Mouse (Mus musculus) CH12F3 (cell line): Measurements from ENCODE around the gene Akap9.
"Not testable (repeated sequence)": the region's sequence is repeated elsewhere in the genome, so short reads cannot be mapped to it uniquely, and the experiment has no call there.

Experiments
- in situ Hi-C: fragments of 300-500 bp; cut with MboI; formaldehyde crosslinking; loops from 2 replicates; pipeline ENCODE4 v1.14.3; 2020; ENCODE audit warnings: low sequenced_read_pairs

The Akap9 gene

DNA sequence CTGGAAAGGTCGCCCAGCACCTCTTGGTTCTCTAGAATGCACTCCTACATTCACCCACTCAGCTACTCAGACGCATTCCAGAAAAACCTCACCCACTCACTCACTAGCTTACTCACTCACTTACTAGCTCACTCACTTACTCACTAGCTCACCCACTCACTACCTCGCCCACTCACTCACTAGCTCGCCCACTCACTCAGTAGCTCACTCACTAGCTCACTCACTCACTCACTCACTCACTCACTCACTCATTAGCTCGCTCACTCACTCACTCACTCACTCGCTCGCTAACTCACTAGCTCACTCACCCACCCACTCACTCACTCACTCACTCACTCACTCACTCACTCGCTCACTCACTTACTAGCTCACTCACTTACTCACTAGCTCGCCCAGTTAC, 108.8 kb downstream of the Akap9 start:
- in situ Hi-C loops, result no loop called here

DNA sequence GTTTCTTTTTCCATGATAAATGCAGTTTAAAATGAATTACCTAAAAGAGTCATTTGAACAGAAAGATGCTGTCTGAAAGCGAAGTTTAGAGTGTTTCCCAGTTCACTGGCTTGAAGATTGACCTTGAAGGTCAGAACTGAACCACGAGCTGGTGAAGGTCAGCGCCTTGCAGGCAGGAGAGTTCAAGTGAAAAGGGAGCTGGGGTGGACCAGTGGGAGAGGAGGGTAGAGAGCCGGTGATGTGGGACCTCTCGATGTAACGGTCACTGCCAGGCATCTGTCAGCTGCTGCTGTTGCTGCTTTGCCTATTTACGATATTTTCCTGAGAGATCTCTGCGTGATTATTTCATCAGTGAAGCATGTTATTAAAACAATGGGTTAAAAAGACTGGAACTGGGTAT, 111.5 kb downstream of the Akap9 start:
- in situ Hi-C loops, result no loop called here

DNA sequence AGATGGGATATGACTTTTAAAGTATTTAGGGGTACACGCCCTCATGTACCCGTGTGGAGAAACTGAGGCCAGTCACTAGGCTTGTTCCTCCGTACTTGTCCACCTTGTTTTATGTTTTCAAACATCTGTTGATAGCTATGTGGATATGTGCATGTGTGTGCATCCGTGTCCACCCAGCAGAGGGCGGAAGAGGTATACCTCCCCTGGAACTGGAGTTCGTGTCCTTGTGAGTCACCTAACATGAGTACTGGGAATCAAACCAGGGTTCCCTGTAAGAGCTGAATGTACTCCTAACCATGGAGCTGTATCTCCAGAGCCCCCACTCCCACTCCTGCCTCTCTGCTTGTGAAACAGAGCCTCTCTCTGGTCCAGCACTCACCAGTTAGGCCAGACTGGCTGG, 112.5 kb downstream of the Akap9 start:
- in situ Hi-C loops, result no loop called here

DNA sequence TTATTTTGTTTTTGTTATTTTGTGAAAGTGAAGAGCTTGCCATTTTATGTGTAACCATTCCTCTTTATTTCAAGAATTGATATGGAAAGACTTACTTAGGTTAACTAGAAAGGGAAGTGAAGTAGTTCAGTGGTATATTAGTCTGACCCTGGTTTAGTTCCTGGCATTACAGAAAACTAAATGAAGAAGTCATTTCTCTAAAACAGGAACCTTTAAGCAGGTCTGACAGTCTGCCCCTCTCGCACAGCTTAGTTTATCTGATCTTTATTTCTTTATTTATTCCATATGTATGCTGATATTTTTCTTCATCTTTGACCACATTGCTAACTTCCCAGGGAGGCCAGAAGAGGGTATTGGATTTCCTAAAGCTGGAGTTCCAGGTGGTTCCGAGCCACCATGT, 113.1 kb downstream of the Akap9 start:
- in situ Hi-C loops, result no loop called here

DNA sequence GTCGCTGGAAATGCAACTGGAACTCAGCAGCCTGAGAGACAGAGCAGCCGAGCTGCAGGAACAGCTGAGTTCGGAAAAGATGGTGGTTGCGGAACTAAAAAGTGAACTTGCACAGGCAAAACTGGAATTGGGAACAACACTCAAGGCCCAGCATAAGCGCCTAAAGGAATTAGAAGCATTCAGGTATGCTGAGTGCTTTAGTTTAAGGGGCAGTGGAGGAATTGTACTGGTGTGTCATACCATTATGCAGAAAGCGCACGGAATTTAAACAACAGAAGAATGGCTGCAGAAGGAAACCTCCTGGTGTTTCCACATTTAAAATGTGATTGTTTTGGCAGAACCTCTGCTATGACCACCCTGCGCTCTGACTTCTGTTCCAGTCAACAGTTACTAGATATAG, 132.5 kb downstream of the Akap9 start:
- in situ Hi-C loops, result no loop called here

DNA sequence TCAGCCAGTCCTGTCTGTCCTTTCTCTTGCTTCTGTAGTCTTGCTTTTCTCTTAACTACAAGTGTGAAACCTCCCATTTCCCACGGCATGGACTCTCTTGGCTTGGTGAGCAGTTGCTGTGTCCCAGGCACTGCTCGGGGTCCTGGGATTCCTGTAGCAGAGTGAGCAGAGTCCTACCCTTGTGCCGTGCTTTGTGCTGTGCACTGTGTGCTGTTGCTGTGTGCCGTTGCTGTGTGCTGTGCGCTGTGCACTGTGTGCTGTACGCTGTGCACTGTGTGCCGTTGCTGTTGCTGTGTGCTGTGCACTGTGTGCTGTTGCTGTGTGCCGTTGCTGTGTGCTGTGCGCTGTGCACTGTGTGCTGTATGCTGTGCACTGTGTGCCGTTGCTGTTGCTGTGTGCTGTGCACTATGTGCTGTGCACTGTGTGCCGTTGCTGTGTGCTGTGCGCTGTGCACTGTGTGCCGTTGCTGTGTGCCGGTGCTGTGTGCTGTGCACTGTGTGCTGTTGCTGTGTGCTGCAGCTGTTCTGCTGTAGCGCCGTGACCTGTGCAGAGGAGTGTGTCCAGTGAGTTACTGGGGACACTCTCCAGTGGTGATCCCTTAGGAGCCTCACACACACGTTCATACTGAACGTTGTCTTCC, 138.7 kb downstream of the Akap9 start:
- in situ Hi-C loops, result no loop called here

DNA sequence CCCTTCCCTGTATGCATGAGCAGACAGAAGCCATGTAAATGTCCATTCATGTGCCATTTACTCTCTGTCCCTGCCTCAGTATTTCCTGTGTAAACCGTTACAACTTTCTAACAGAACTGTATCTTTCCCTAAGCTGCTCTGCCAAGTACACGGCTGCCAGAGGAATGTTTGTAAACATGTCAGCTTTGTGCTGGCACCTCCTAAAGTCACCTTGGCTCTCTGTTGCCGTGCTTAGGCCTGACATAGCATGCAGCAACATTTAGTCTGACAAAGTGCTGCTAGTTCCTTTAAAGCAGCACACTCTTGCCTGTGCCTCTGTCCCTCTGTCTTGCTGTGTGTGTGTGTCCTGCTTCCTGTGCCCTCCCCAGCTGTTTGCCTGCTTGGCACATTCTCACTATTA, 139.3 kb downstream of the Akap9 start:
- in situ Hi-C loops, result no loop called here

DNA sequence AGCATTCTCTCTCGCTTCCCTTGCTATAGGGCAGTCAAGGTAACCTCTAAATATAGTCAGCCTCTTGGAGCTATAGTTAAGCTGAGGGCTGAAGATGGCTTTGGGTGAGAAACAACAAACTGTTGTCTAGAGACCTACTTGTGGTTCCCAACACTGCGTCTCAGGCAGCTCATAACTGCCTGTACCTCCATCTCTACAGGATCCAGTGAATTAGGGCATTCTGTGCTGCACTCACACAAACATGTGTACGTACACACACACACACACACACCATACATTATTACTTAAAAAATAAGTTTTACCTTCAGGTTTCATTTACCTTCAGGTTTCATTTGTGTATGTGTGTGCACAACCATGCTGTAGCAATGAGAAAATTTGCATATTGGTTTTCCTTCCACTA, 151.2 kb downstream of the Akap9 start:
- in situ Hi-C loops, result no loop called here

DNA sequence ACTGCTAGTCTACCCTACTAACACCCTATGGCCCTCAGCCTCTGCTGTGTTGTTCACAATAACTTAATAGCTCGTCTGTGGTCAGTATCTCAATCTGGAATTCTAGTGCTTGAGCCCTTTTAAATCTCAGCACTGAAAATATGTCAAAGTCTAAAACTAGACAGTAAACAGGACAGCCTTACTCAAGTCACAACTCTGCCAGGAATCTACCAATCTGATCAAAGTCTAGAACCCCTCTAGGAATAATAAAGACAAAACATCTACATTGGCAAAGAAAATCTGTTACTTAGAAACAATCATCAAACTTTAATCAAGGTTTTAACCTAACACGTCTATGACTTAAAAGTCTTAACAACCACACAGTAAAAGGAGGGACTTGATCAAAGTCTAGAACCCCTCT, 153.0 kb downstream of the Akap9 start:
- in situ Hi-C loops, result no loop called here

DNA sequence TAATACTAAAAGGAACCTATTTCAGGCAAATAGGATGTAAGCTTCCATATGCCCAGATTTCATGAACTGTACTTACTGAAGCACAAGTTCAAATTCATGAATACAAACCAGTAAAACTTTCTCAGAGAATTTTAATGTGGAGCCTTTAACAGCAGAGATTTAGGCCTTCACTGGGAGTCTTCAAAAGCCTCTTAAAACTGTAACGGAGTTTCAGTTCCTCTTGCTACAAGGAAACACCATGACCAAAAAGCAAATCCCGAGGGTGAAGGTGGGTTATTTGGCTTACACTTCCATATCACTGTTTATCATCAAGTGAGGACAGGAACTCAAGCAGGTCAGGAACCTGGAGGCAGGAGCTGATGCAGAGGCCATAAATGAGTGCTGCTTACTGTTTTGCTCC, 153.7 kb downstream of the Akap9 start:
- in situ Hi-C loops, result no loop called here

DNA sequence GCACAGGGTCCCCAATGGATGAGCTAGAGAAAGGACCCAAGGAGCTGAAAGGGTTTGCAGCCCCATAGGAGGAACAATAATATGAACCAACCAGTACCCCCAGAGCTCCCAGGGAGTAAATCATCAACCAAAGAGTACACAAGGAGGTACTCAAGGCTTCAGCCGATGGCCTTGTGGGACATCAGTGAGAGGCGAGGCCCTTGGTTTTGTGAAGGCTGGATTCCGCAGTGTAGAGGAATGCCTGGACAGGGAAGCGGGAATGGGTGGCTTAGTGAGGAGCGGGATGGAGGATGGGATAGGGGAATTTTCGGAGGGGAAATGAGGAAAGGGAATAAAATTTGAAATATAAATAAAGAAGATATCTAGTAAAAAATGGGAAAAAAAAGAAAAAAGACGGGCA, 157.1 kb downstream of the Akap9 start:
- in situ Hi-C loops, result no loop called here

DNA sequence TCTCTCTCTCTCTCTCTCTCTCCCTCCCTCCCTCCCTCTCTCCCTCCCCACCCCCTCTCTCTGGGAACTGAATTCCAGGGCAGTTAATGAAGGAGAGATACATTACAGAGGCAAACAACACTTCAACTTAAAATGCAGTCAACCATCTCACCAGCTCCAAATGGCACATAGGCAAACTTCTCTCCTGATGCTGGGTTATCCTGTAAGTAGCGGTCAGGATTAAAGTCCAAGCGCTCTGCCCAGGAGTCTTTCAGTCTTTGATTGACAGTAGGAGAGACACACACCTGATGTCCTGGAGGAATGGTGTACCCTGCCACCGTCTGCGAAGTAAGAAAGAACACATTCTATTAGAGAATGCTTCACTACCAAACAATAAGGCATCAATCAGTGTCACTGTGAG, 158.5 kb downstream of the Akap9 start:
- in situ Hi-C loops, result no loop called here

DNA sequence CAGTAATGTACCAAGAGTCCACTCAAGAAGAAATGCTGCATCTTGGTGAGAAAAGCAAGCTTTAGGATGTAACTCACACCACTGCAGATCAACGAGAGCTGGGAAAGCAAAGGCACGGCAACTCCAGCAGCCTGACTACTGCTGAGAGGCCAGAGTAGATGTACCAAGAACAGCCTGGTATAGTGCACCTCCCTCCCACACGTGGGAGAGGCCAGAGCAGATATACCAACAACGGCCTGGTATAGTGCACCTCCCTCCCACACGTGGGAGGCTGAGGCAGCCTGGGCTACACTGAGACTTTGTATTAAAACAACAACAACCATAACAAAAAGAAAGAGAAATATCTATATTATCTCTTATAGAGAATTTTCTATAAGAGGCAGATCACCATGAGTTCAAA, 160.3 kb downstream of the Akap9 start:
- in situ Hi-C loops, result no loop called here

DNA sequence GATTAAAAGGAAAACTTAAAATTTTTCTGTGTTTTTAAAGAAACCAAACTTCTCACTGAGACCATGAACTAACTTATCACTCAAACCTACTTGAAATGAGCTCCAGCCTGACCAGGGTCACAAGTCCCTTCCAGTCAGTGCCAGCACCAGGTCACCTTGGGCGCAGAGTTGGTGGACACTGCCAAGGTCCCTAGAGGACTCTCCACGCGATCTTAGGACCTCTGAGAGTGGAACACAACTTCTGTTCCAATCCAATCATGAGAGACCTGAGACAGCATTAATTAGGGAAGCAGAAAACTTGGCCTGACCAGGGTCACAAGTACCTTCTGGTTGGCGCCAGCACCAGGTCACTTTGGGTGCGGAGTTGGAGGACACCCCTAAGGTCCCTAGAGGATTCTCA, 166.6 kb downstream of the Akap9 start:
- in situ Hi-C loops, result no loop called here

DNA sequence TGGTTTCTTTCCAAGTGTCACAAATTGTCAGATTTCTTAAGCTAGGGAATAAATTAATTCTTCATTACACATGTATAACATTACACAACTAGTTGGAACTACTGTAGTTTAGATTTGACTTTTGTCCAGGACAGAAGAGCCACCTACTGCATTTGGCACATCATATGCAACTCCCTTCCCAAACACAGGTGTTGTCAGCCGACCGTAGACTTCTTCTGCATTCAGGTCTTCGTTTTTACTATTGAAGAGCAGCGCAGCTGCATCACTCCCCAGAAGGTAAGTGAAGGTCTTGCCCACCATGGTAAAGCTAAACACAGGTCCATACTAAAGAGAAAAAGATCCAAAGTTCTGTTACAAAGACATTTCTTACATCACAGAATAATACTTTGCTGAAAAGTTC, 173.2 kb downstream of the Akap9 start:
- in situ Hi-C loops, result no loop called here

DNA sequence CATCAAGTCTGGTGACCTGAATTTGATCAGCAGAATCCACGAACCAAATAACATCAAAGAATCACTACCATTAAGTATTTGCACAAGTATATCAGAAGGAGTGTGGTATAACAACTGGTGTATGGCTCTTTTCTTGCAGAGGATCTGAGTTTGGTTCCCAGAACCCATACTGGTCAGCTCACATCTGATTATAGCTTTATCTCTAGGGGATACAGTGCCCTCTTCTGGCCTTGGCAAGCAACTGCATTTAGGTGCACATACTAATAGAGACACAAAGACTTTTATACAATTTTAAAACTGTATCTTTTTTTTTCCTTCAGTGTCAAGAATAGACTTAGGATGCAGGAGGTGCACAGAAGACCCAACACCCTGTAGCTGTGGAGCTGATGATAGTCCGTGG, 173.9 kb downstream of the Akap9 start:
- in situ Hi-C loops, result no loop called here

DNA sequence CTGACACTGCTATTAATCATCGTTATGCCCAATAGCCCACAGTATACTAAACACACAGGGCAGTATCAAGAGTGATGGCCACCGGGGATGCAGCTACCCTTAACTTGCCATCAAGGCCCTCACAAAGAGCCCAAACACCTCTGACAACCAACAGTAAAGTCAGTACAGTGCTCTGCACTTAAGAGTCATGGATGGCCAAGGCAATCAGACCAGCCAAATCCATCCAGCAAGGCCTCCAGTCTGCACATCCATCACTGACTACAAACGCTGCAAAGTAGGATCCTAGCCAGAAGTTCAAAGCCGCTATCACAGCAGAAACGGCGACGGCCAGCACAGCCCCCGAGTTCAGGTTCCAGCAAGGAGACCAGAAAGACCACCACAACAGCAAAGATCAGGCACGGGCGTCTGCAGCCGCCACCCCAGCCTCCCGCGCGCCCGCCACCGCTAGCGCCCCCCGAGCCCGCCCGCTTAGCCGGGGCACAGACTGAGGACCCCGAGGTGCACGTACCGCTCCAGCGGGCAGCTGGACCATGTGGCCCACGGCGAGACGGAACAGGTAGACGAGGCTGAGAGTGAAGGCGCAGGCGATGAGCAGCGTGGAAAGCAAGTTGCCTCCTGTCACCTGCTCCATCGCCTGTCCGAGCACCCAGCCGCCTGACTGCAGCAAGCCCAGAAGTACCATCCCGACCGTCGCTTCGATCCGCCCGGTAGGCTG, 175.9 kb downstream of the Akap9 start:
- in situ Hi-C loops, result no loop called here

DNA sequence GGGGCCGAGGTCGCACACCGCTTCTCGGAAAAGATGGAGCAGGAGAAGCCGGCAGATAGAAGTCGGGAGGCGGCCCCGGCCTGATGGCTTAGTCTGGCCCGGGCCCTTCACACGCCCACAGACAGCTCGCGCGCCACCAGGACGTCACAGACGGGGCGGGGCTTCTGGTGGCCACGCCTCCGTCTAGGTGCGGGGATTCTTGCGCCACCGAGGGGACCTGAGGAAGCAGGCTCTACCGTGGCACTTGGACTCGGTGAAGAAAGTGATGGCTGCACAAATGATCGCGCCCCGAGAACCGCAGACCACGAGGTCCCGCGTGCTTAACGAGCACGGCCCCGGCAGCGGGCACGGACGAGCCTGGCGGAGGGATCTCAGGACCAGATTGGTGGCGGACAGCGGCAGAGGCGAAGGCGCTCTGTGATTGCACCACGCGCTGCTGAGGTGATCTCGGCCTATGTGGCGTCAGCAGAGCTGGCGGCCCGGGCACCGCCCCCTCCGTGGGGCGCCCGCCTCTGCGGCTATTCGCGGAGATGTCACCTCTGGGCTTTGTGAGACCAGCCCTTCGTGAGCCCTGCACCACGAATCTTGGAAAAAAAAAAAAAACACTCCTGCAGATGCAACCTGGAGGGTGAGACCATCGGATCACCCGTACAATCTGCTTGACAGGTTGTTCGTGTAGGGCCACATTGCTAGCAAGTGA, 176.6 kb downstream of the Akap9 start, which contains the start of gene Cyp51:
Cyp51 (minus strand) TSS at position 406 of the 700 bp plus-strand sequence.
- in situ Hi-C loops, result no loop called here

DNA sequence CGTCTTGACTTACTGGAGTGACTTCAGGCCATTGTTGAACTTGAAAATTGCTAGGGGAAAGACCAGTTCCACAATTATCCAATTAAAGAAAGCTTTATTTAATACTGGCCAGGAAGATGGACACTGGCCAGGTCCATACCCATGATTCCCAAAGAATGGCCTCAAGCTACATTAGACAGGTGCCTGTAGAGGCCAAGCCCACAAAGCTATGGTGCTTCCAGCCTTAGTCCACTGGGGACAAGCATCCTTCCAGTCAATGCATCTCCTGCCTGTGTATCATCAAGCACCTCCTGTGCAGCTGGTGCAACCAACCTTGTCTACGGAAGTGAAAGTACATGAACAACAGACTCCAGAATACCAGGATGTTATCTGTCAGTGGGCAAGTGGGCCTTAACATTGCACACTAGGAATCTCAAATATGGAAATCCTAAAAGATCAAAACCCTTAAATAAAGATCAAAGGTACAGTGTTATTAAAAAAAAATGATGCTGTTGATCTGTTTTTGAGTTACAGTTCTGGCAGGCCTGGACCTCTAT, 177.9 kb downstream of the Akap9 start:
- in situ Hi-C loops, result no loop called here

DNA sequence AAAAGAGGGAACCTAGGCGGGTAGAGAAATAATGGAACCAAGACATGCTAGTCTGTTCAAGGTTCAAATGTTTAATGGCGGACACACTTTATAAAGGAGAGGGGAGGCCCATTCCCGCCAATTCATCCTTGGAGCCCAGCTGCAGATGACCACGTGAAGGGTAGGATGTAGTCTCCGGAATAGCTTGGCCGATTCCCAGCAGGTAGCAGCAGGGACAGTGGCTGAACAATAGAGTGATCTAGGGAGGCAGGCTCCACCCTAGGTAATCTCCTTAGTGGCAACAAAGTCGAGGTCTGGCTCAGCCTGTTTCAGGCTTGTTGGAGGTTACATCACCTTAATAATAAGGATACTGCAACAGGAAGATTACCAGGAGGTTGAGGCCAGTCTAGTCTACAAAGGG, 179.2 kb downstream of the Akap9 start:
- in situ Hi-C loops, result not testable (repeated sequence)

DNA sequence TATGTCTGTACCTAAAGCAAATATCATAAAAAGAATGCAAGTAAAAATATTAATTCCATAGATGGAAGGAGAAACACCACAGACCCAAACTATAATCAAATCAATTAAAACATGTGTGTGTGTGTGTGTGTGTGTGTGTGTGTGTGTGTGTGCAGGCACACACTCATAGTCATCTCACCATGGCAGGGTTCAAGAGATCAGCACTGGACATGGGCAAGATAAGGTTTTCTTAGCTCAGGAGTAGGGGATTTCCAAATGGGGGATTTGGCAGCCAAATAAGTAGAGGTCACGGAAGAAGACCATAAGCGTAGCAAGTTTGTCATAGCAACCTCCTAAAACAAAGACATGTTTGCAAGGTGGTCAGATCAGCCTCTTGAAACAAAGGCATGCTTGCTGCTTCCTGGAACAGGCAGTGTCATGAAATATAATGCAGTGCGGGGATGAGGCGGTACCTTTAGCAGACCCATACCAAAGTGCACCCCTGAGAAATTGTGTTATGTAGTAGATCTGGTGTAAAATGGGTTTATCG, 184.8 kb downstream of the Akap9 start:
- in situ Hi-C loops, result no loop called here
